Mouse (Mus musculus): Measurements from ENCODE around the gene Dclk1. TPM values are rescaled to one million over a fixed set of nuclear protein-coding genes. Genes with fewer than 3 reads are reported as not detected.

The Dclk1 gene
- polyA plus RNA-seq, 1 experiment from 2014 or later: 18.7 TPM

DNA sequence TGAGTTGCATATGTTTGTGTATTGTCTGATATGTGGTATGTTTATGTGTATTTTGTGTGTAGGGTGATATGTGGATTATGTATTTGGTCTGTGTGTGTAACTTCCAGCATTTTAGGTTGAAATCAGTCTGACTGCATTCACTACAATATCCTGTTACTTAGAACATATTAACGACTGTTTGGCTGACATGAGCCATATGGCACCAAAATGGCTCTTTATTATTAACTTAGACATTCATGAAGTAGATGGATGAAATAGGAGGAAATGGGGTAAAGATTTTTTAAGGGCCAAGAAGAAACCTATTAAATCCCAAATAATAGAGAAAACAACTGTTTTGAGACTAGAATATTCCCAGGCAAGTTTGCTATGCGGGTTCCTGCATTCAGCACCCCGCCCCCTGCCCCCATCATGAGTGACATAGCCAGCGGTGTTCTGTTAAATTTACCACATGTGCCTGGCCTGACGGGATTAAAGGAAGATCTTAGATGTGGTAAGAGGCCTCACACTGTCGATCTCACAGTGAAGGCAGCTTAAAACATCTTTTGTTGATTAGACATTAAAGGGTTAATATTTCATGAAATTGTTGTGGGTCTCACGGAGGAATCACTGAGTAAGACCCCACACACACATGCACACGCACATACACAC is 178.4 kb downstream of the Dclk1 start:
- Histone ChIP-seq H3K4me1 (ENCODE audit: control insufficient read depth, insufficient read depth, low read length) (no peaks in the 10 kb centered on the region), H3K4me3 (ENCODE audit: low read depth, low read length) (no peak overlapping the region), H3K36me3 (ENCODE audit: control insufficient read depth, insufficient read depth, low read length) (no peaks in the 10 kb centered on the region), H3K27me3 (ENCODE audit: control insufficient read depth, insufficient read depth, low read length) (no peaks in the 10 kb centered on the region), H3K9me3 (ENCODE audit: control insufficient read depth, low read depth, low read length) (no peaks in the 10 kb centered on the region), H3K4me2 (replicated peaks; ENCODE audit: low read depth, low read length) (no peak overlapping the region), H3K27ac (ENCODE audit: low read length) (no peak overlapping the region), H3K9ac (replicated peaks; ENCODE audit: low read depth, low read length) (no peak overlapping the region)
- no peak for ATAC-seq (ENCODE audit: insufficient number of reproducible peaks, insufficient read depth, low FRiP score, low read depth)
- WGBS: 45% methylated on average over 8 of the region's 8 CpGs

DNA sequence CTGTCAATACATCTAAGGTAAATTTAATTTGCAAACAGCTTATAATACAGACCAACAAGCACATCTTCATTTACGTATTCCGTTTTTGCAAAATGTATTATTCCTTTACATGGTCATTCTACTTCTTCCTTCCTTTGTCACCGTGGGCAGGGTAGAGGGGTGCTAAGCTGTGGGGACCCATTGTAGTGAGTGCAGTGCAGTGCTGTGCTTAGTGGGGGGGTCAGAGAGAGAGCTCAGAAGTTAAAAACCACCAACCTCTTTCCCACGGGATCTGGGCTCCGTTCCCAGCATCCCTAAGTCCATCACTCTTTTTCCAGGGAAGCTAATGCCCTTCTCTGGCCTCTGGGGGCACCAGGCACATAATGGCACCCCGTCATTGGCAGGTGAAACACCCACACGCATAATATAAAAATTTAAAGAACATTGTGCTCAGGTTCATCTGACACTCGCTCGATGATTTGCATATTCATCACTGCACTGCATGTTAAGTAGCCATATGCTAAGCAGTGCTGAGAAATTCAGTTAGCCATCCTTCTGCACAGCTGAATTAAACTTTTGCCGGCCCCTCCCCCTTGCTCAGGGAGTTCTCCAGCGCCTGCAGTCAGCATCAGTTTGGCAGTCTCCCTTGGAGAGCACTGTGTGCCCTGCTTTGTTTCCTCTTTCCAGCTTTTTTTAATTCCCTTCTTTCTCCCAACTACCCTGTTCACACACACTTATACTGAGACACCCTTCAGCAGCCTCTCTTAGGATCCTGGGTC is 181.7 kb downstream of the Dclk1 start:
- no peaks in the 10 kb centered on the region for H3K36me3 ChIP-seq (ENCODE audit: control insufficient read depth, insufficient read depth, low read length)
- no peak overlapping the region for H3K27ac ChIP-seq (ENCODE audit: low read length)
- no peak overlapping the region for H3K9ac ChIP-seq (replicated peaks; ENCODE audit: low read depth, low read length)
- WGBS: 35% methylated on average over 11 of the region's 11 CpGs
- no peak overlapping the region for H3K4me3 ChIP-seq (ENCODE audit: low read depth, low read length)
- no peaks in the 10 kb centered on the region for H3K27me3 ChIP-seq (ENCODE audit: control insufficient read depth, insufficient read depth, low read length)
- no peak overlapping the region for H3K4me2 ChIP-seq (replicated peaks; ENCODE audit: low read depth, low read length)
- H3K9me3 ChIP-seq (ENCODE audit: control insufficient read depth, low read depth, low read length): no peaks in the 10 kb centered on the region
- no peak for ATAC-seq (ENCODE audit: insufficient number of reproducible peaks, insufficient read depth, low FRiP score, low read depth)
- no peaks in the 10 kb centered on the region for H3K4me1 ChIP-seq (ENCODE audit: control insufficient read depth, insufficient read depth, low read length)

DNA sequence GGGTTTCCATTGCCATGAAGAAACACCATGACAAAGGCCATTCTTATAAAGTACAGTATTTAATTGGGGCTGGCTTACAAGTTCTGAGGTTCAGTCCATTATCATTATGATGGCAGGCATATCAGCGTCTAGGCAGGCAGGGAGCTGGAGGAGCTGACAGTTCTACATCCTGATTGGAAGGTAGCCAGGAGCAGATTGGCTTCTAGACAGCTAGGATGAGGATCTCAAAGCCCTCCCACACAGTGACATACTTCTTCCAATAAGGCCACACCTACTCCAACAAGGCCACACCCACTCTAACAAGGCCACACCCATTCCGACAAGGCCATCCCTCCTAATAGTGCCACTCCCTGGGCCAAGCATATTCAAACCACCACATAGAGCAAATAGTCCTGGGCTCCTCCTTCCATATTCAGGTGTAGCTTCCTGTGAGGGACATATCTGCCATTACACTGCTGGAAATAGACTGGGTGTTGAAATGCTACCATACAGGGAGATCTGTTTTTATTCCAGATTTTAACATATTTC is 187.9 kb downstream of the Dclk1 start:
- Histone ChIP-seq H3K4me3 (ENCODE audit: low read depth, low read length) (no peak overlapping the region), H3K36me3 (ENCODE audit: control insufficient read depth, insufficient read depth, low read length) (no peaks in the 10 kb centered on the region), H3K27me3 (ENCODE audit: control insufficient read depth, insufficient read depth, low read length) (no peaks in the 10 kb centered on the region), H3K4me2 (replicated peaks; ENCODE audit: low read depth, low read length) (no peak overlapping the region), H3K9me3 (ENCODE audit: control insufficient read depth, low read depth, low read length) (no peaks in the 10 kb centered on the region), H3K9ac (replicated peaks; ENCODE audit: low read depth, low read length) (no peak overlapping the region), H3K27ac (ENCODE audit: low read length) (no peak overlapping the region), H3K4me1 (ENCODE audit: control insufficient read depth, insufficient read depth, low read length) (no peaks in the 10 kb centered on the region)
- no peak for ATAC-seq (ENCODE audit: insufficient number of reproducible peaks, insufficient read depth, low FRiP score, low read depth)
- 79% methylated on average over 2 of the region's 2 CpGs for WGBS

DNA sequence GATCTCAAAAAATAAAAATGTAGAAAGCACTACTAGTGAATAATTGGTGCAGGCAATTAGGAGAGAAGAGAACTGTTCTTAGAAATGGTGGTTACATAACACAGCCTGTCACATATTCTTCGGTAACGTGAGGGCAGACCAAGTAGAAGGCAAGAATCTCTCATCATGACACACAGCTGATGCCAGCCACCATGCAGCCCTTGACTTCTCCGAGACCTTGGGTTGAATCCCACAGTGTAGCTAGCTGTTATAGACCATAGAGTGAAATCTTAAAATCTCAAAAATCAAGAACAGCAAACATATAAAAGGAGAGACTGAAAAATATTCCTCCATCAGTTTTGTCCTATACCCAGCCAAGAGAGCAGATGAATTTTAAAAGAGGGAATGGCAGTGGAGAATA is 189.1 kb downstream of the Dclk1 start:
- ATAC-seq (ENCODE audit: insufficient number of reproducible peaks, insufficient read depth, low FRiP score, low read depth): no peak
- H3K36me3 ChIP-seq (ENCODE audit: control insufficient read depth, insufficient read depth, low read length): no peaks in the 10 kb centered on the region
- no peaks in the 10 kb centered on the region for H3K27me3 ChIP-seq (ENCODE audit: control insufficient read depth, insufficient read depth, low read length)
- no peaks in the 10 kb centered on the region for H3K4me1 ChIP-seq (ENCODE audit: control insufficient read depth, insufficient read depth, low read length)
- no peak overlapping the region for H3K4me3 ChIP-seq (ENCODE audit: low read depth, low read length)
- no peak overlapping the region for H3K27ac ChIP-seq (ENCODE audit: low read length)
- no peak overlapping the region for H3K4me2 ChIP-seq (replicated peaks; ENCODE audit: low read depth, low read length)
- no peak overlapping the region for H3K9ac ChIP-seq (replicated peaks; ENCODE audit: low read depth, low read length)
- H3K9me3 ChIP-seq (ENCODE audit: control insufficient read depth, low read depth, low read length): no peaks in the 10 kb centered on the region
- WGBS: 89% methylated on average over 3 of the region's 3 CpGs

DNA sequence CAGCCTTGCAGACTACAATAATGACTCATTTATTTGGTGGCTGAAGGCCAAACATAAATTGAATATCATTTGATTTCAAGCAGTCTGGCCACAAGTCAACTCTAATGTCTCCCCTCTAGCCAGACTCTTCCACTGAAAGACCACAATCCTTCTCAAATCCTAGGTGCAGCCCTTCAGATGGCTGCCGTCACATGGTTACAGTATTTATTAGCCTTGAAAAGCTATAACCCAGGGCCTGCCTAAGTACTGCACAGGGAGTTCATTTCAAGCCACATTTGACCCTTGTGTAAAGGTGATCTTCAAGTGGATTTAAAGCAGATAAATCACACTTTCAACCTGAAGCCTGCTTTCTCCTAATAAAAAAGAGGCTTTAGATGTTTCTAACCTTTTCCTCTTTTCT is 192.1 kb downstream of the Dclk1 start:
- no peak overlapping the region for H3K4me2 ChIP-seq (replicated peaks; ENCODE audit: low read depth, low read length)
- H3K27me3 ChIP-seq (ENCODE audit: control insufficient read depth, insufficient read depth, low read length): no peaks in the 10 kb centered on the region
- no peak overlapping the region for H3K4me3 ChIP-seq (ENCODE audit: low read depth, low read length)
- no peak for ATAC-seq (ENCODE audit: insufficient number of reproducible peaks, insufficient read depth, low FRiP score, low read depth)
- no peak overlapping the region for H3K27ac ChIP-seq (ENCODE audit: low read length)
- no peaks in the 10 kb centered on the region for H3K36me3 ChIP-seq (ENCODE audit: control insufficient read depth, insufficient read depth, low read length)
- 45% methylated on average over 1 of the region's 1 CpGs for WGBS
- H3K9me3 ChIP-seq (ENCODE audit: control insufficient read depth, low read depth, low read length): no peaks in the 10 kb centered on the region
- no peaks in the 10 kb centered on the region for H3K4me1 ChIP-seq (ENCODE audit: control insufficient read depth, insufficient read depth, low read length)
- no peak overlapping the region for H3K9ac ChIP-seq (replicated peaks; ENCODE audit: low read depth, low read length)

DNA sequence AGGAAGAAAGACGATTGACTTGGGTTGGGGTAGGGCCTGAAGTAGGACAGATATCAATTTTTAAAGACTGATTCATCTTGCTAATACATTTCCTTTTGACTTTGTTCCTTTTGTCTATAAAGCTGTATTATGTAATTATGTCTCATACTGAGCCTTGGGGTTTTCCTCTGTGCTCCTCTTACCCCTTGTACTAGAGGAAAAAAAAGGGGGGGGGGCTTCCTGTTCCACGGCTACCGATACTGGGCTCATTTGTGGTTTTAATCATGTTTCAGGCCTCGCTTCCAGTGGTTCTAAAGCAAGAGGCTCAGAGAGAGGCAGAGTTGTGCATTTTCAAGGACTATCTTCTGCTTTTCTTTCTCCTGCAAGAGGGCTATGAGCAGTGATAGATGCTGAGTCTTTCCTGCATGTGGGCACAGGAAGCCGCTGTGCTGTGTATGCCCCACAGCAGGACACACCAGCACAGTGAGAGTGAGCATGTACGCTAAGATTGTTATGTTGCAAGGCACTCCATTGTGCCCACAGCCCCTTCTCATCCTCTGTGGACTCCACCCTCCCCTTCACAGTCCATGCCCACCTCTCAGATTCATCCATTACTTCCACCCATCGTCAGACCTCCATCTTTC is 196.8 kb downstream of the Dclk1 start:
- no peaks in the 10 kb centered on the region for H3K9me3 ChIP-seq (ENCODE audit: control insufficient read depth, low read depth, low read length)
- H3K27ac ChIP-seq (ENCODE audit: low read length): no peak overlapping the region
- H3K27me3 ChIP-seq (ENCODE audit: control insufficient read depth, insufficient read depth, low read length): no peaks in the 10 kb centered on the region
- WGBS: 80% methylated on average over 7 of the region's 7 CpGs
- ATAC-seq (ENCODE audit: insufficient number of reproducible peaks, insufficient read depth, low FRiP score, low read depth): no peak
- H3K36me3 ChIP-seq (ENCODE audit: control insufficient read depth, insufficient read depth, low read length): no peaks in the 10 kb centered on the region
- H3K4me1 ChIP-seq (ENCODE audit: control insufficient read depth, insufficient read depth, low read length): 0 out of 2 replicates have a peak, but pooled peaks cover 4% of the 10 kb centered on the region
- H3K9ac ChIP-seq (replicated peaks; ENCODE audit: low read depth, low read length): no peak overlapping the region
- H3K4me3 ChIP-seq (ENCODE audit: low read depth, low read length): no peak overlapping the region
- H3K4me2 ChIP-seq (replicated peaks; ENCODE audit: low read depth, low read length): no peak overlapping the region

DNA sequence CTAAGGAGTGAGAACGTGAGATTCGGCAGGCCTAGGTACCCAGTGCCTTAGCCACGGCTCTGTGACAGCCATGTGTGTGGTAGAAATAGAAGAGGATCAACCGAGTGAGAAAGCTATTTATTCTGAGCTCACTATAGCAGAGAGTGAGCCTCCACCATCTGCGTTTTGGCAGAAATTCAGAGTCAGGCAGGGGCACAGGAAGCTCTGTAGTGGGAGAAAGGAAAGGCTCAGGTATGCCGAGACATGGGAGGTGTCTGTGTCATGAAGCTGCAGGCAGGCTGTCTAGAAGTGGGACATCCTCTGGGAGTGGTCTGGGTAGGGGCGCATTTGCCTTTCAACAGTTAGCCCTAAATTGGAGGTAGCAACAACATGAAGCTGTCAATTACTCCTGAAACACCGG is 198.2 kb downstream of the Dclk1 start:
- H3K4me3 ChIP-seq (ENCODE audit: low read depth, low read length): no peak overlapping the region
- H3K4me2 ChIP-seq (replicated peaks; ENCODE audit: low read depth, low read length): no peak overlapping the region
- H3K9ac ChIP-seq (replicated peaks; ENCODE audit: low read depth, low read length): no peak overlapping the region
- ATAC-seq (ENCODE audit: insufficient number of reproducible peaks, insufficient read depth, low FRiP score, low read depth): no peak
- no peak overlapping the region for H3K27ac ChIP-seq (ENCODE audit: low read length)
- 0 out of 2 replicates have a peak, but pooled peaks cover 4% of the 10 kb centered on the region for H3K4me1 ChIP-seq (ENCODE audit: control insufficient read depth, insufficient read depth, low read length)
- 45% methylated on average over 8 of the region's 8 CpGs for WGBS
- no peaks in the 10 kb centered on the region for H3K9me3 ChIP-seq (ENCODE audit: control insufficient read depth, low read depth, low read length)
- no peaks in the 10 kb centered on the region for H3K36me3 ChIP-seq (ENCODE audit: control insufficient read depth, insufficient read depth, low read length)
- H3K27me3 ChIP-seq (ENCODE audit: control insufficient read depth, insufficient read depth, low read length): no peaks in the 10 kb centered on the region

DNA sequence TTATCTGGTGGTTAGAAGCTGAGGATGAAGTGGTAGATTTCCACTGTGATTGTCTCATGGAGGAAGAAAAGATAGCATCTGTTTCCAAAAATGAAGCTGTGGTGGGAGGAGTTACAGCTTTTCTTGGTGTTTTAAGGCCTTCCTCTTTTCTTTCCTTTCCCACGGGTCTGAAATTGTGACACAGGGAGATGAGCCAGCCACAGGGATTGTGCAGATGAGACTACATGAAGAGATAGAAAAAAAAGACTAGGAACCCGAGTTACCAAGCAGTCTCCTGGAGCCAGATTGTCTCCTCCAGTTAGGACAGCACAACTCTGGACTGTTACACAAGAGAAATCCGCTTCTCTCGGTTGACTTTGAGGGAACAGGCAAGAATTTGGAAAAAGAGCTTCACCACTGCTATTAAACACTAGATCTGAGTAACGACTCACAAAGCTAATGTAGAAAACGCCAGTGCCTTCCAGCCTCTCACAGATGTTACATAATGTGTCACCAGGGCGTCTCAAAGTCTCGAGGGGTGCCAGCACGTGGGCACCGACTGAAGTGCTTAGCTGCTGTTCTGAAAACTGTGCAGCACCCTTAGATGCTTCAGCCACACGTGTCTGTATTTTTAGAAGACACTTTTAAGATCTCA is 200.0 kb downstream of the Dclk1 start:
- H3K36me3 ChIP-seq (ENCODE audit: control insufficient read depth, insufficient read depth, low read length): no peaks in the 10 kb centered on the region
- H3K4me3 ChIP-seq (ENCODE audit: low read depth, low read length): no peak overlapping the region
- H3K27ac ChIP-seq (ENCODE audit: low read length): no peak overlapping the region
- no peak overlapping the region for H3K9ac ChIP-seq (replicated peaks; ENCODE audit: low read depth, low read length)
- no peaks in the 10 kb centered on the region for H3K9me3 ChIP-seq (ENCODE audit: control insufficient read depth, low read depth, low read length)
- no peak overlapping the region for H3K4me2 ChIP-seq (replicated peaks; ENCODE audit: low read depth, low read length)
- no peak for ATAC-seq (ENCODE audit: insufficient number of reproducible peaks, insufficient read depth, low FRiP score, low read depth)
- 80% methylated on average over 11 of the region's 11 CpGs for WGBS
- H3K4me1 ChIP-seq (ENCODE audit: control insufficient read depth, insufficient read depth, low read length): 0 out of 2 replicates have a peak, but pooled peaks cover 4% of the 10 kb centered on the region
- H3K27me3 ChIP-seq (ENCODE audit: control insufficient read depth, insufficient read depth, low read length): no peaks in the 10 kb centered on the region
